Mouse (Mus musculus) testis, postnatal 14 days (tissue): Measurements from ENCODE around the gene Zfp362.

ENCODE experiments used
- DNase-seq: peaks from one replicate; pipeline ENCODE4 v3.0.0; 2021; ENCODE audit warnings: low spot score

The Zfp362 gene

GRCm38 (mm10) chr4:128806043-128806826 is at the start of gene Zfp362:
TSS of gene Zfp362 (minus strand) at chr4:128806045.
- peak; percentile 28 for DNase-seq

GRCm38 (mm10) chr4:128855613-128856040 is 49.8 kb upstream of the Zfp362 start:
- DNase-seq, result peak; percentile 47

- DNase-seq, result no peak
Measured at GRCm38 (mm10) chr4:128853117-128853516, 47.3 kb upstream of the Zfp362 start.

GRCm38 (mm10) chr4:128852266-128852887 is 46.5 kb upstream of the Zfp362 start:
- no peak for DNase-seq

GRCm38 (mm10) chr4:128849686-128850085 is 43.8 kb upstream of the Zfp362 start:
- DNase-seq, result no peak

GRCm38 (mm10) chr4:128848961-128849360 is 43.1 kb upstream of the Zfp362 start:
- no peak for DNase-seq

- no peak for DNase-seq
Measured at GRCm38 (mm10) chr4:128845367-128845973, 39.6 kb upstream of the Zfp362 start.

- no peak for DNase-seq
Measured at GRCm38 (mm10) chr4:128844566-128844965, 38.7 kb upstream of the Zfp362 start.

- DNase-seq, result peak; percentile 73
Measured at GRCm38 (mm10) chr4:128841259-128841658, 35.4 kb upstream of the Zfp362 start.

- peak; percentile 59 for DNase-seq
Measured at GRCm38 (mm10) chr4:128839811-128840738, 34.2 kb upstream of the Zfp362 start.

GRCm38 (mm10) chr4:128838202-128838601 is 32.4 kb upstream of the Zfp362 start:
- no peak for DNase-seq

GRCm38 (mm10) chr4:128824131-128824530 is 18.3 kb upstream of the Zfp362 start:
- no peak for DNase-seq

- no peak for DNase-seq
Measured at GRCm38 (mm10) chr4:128820568-128820967, 14.7 kb upstream of the Zfp362 start.

- DNase-seq, result no peak
Measured at GRCm38 (mm10) chr4:128817011-128817410, 11.2 kb upstream of the Zfp362 start.

- peak; percentile 81 for DNase-seq
Measured at GRCm38 (mm10) chr4:128811382-128812056, 5.7 kb upstream of the Zfp362 start.

- peak; percentile 76 for DNase-seq
Measured at GRCm38 (mm10) chr4:128806827-128807179, 958 bp upstream of the Zfp362 start.

GRCm38 (mm10) chr4:128805150-128806042 is 449 bp downstream of the Zfp362 start:
- peak; percentile 17 for DNase-seq

GRCm38 (mm10) chr4:128804426-128805149 is 1.3 kb downstream of the Zfp362 start:
- DNase-seq, result no peak

- no peak for DNase-seq
Measured at GRCm38 (mm10) chr4:128803569-128803968, 2.3 kb downstream of the Zfp362 start.
